Mouse (Mus musculus) intestine, embryonic 15.5 days (tissue): Measurements from ENCODE around the gene Atp13a5. TPM values are rescaled to one million over a fixed set of nuclear protein-coding genes. Genes with fewer than 3 reads are reported as not detected.

Experiments used
- ATAC-seq: fragments of 200-750 bp; cut with Nextera tagmentation; 2 replicates; pipeline ENCODE4 v1.8.0; 2017; ENCODE audit warnings: moderate TSS enrichment, moderate library complexity
- H3K27ac ChIP-seq: fragments of 300-500 bp; sonication (generic); 2 replicates; pipeline ENCODE4 v1.5.1; 2015; ENCODE audit warnings: mild to moderate bottlenecking, inconsistent platforms
- H3K27me3 ChIP-seq: fragments of 300-500 bp; sonication (generic); replicated peaks from 2 replicates; pipeline ENCODE4 v1.6.1; 2015; ENCODE audit warnings: inconsistent platforms
- H3K36me3 ChIP-seq: fragments of 300-500 bp; sonication (generic); 2 replicates; pipeline ENCODE4 v1.6.1; 2015; ENCODE audit warnings: inconsistent platforms
- H3K4me1 ChIP-seq: fragments of 300-500 bp; sonication (generic); replicated peaks from 2 replicates; pipeline ENCODE4 v1.6.1; 2015; ENCODE audit warnings: inconsistent platforms
- H3K4me2 ChIP-seq: fragments of 300-500 bp; sonication (generic); replicated peaks from 2 replicates; pipeline ENCODE4 v1.6.1; 2015; ENCODE audit warnings: mild to moderate bottlenecking, inconsistent platforms
- H3K4me3 ChIP-seq: fragments of 300-500 bp; sonication (generic); replicated peaks from 2 replicates; pipeline ENCODE4 v1.5.1; 2015; ENCODE audit warnings: inconsistent platforms
- H3K9ac ChIP-seq: fragments of 300-500 bp; sonication (generic); 2 replicates; pipeline ENCODE4 v1.6.1; 2015; ENCODE audit warnings: inconsistent platforms
- H3K9me3 ChIP-seq: fragments of 300-500 bp; sonication (generic); 2 replicates; pipeline ENCODE4 v1.6.1; 2016; ENCODE audit warnings: inconsistent platforms
- WGBS: fragments of 180-500 bp; shearing (Covaris S2); methylation state at CpG from one replicate; pipeline ENCODE4 v1.1.7; 2015; 5-methylcytosine and 5-hydroxymethylcytosine counted together
- polyA plus RNA-seq: library from polyadenylated mRNA; unstranded; fragments of >200 nt; fragmentation: Nextera tagmentation; extraction: Ambion mirVana; gene quantifications from 2 replicates; pipeline ENCODE4 v1.2.1, GENCODE M21; 2015

Gene Atp13a5
- polyA plus RNA-seq, 1 experiment from 2014 or later = not detected

GRCm38 (mm10) chr16:29195156-29195555 is 183.4 kb downstream of the Atp13a5 start:
- Histone ChIP-seq H3K27ac (no peak overlapping the region), H3K9me3 (no peaks in the 10 kb centered on the region), H3K4me3 (no peak overlapping the region), H3K9ac (no peak overlapping the region), H3K4me2 (no peak overlapping the region), H3K36me3 (no peaks in the 10 kb centered on the region), H3K27me3 (no peaks in the 10 kb centered on the region), H3K4me1 (no peaks in the 10 kb centered on the region)
- ATAC-seq = no peak
- 77% methylated on average over 1 of the region's 1 CpGs for WGBS

- Histone ChIP-seq H3K4me2 (no peak overlapping the region), H3K4me1 (no peaks in the 10 kb centered on the region), H3K4me3 (no peak overlapping the region), H3K27me3 (no peaks in the 10 kb centered on the region), H3K27ac (no peak overlapping the region), H3K9ac (no peak overlapping the region), H3K9me3 (no peaks in the 10 kb centered on the region), H3K36me3 (no peaks in the 10 kb centered on the region)
- ATAC-seq = no peak
- 74% methylated on average over 4 of the region's 4 CpGs for WGBS
Measured at GRCm38 (mm10) chr16:29193981-29194380, 184.6 kb downstream of the Atp13a5 start.

GRCm38 (mm10) chr16:29192911-29193310 is 185.6 kb downstream of the Atp13a5 start:
- Histone ChIP-seq H3K4me2 (no peak overlapping the region), H3K4me3 (no peak overlapping the region), H3K9ac (no peak overlapping the region), H3K9me3 (no peaks in the 10 kb centered on the region), H3K4me1 (no peaks in the 10 kb centered on the region), H3K36me3 (no peaks in the 10 kb centered on the region), H3K27ac (no peak overlapping the region), H3K27me3 (no peaks in the 10 kb centered on the region)
- 53% methylated on average over 5 of the region's 5 CpGs for WGBS
- ATAC-seq = no peak

Other genes with a start within 250 kb of the Atp13a5 start
- 0.47 and 0.73 TPM in 2 replicates for gene Hrasls, start 169.0 kb downstream of the Atp13a5 start, polyA plus RNA-seq
- gene Atp13a4, start 166.1 kb upstream of the Atp13a5 start, polyA plus RNA-seq = 0.19 and 0.30 TPM in 2 replicates
- gene Opa1, start 200.6 kb upstream of the Atp13a5 start, polyA plus RNA-seq = 35.0 and 38.0 TPM in 2 replicates